Mouse (Mus musculus): ENCODE data around the gene Zfp971. TPM values are rescaled to one million over a fixed set of nuclear protein-coding genes. Genes with fewer than 3 reads are reported as not detected.

Gene Zfp971
- total RNA-seq (2023), result 10 to 100 TPM; 19.0 to 21.6 TPM

DNA sequence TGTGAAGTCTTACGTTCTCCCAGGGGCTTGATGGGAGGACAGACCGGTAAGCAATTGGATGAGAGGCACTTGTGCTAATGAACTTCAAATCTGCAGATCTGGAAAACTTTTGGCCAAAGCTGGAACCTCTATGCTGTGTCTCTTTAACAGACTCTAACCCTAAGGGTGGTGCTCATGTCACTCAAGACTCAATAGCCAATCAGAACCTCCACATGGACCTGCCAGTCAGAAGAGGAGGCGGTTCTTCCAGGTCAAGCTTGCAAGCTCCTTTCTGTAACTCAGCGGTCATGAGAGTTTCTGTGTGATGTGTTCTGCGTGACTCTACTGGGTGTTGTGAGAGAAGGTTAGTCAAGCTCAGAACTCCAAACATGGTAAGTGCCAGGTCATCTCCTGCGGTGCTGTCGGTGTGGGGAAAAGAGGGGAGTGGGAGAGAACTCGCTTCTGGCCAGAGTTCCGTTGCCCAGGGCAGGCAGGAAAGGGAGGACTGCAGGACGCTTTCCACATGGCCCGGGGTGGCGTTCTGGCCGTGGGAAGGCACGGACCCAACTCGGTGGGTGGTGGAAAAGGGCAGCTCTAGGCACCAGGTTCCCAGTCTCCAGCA, at the start of gene Zfp971:
Zfp971 (plus strand) TSS at position 274 of the 601 bp plus-strand sequence.

DNA sequence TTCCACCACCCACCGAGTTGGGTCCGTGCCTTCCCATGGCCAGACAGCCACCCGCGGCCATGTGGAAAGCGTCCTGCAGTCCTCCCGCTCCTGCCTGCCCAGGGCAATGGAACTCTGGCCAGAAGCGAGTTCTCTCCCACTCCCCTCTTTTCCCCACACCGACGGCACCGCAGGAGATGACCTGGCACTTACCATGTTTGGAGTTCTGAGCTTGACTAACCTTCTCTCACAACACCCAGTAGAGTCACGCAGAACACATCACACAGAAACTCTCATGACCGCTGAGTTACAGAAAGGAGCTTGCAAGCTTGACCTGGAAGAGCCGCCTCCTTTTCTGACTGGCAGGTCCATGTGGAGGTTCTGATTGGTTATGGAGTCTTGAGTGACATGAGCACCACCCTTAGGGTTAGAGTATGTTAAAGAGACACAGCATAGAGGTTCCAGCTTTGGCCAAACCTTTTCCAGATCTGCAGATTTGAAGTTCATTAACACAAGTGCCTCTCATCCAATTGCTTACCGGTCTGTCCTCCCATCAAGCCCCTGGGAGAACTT, 55.2 kb downstream of the Zfp971 start, which contains the start of gene Zfp931:
Zfp931 (minus strand) TSS at position 311 of the 552 bp plus-strand sequence.

Other genes with a start within 250 kb of the Zfp971 start
- 10 to 100 TPM in 1 of 2 experiments, 1 to 10 TPM in 1; 6.6 to 10.2 TPM for gene Gm14325, start 182.9 kb upstream of the Zfp971 start, total RNA-seq (2023)
- gene Gm14327, start 126.2 kb upstream of the Zfp971 start, total RNA-seq (2023), result 1 to 10 TPM; 1.1 to 1.9 TPM
- gene Zfp972, start 97.7 kb upstream of the Zfp971 start, total RNA-seq (2023), result not detected
- 10 to 100 TPM in 1 of 2 experiments, 1 to 10 TPM in 1; 7.1 to 14.3 TPM for gene Gm14326, start 66.0 kb upstream of the Zfp971 start, total RNA-seq (2023)
- 1 to 10 TPM; 4.9 to 5.7 TPM for gene Zfp931, start 55.2 kb downstream of the Zfp971 start, total RNA-seq (2023)
- gene Phactr3, start 95.7 kb downstream of the Zfp971 start, total RNA-seq (2023), result not detected

Measured in B cell, adult 67 days (primary cell).